Mouse (Mus musculus) heart, postnatal 36 days (tissue): ENCODE data around the gene Mettl7b. TPM values are rescaled to one million over a fixed set of nuclear protein-coding genes. Genes with fewer than 3 reads are reported as not detected.
A peak's percentile ranks its signal among the peaks of the same experiment; 100 is the strongest.

Experiments used
- DNase-seq, 2 experiments: peaks; one replicate each; pipeline ENCODE4 v3.0.0; 2021 to 2022
- intact Hi-C: fragments of 180-260 bp; cut with DNase I; formaldehyde crosslinking; loops from one replicate; pipeline ENCODE4 v1.15.1; 2025
- total RNA-seq, 2 experiments: library from RNA; stranded (reverse); gene quantifications; 2 replicates each; pipeline ENCODE4 v1.2.3; 2021

Gene Mettl7b
- total RNA-seq, 2 experiments from 2014 or later, result not detected

DNA sequence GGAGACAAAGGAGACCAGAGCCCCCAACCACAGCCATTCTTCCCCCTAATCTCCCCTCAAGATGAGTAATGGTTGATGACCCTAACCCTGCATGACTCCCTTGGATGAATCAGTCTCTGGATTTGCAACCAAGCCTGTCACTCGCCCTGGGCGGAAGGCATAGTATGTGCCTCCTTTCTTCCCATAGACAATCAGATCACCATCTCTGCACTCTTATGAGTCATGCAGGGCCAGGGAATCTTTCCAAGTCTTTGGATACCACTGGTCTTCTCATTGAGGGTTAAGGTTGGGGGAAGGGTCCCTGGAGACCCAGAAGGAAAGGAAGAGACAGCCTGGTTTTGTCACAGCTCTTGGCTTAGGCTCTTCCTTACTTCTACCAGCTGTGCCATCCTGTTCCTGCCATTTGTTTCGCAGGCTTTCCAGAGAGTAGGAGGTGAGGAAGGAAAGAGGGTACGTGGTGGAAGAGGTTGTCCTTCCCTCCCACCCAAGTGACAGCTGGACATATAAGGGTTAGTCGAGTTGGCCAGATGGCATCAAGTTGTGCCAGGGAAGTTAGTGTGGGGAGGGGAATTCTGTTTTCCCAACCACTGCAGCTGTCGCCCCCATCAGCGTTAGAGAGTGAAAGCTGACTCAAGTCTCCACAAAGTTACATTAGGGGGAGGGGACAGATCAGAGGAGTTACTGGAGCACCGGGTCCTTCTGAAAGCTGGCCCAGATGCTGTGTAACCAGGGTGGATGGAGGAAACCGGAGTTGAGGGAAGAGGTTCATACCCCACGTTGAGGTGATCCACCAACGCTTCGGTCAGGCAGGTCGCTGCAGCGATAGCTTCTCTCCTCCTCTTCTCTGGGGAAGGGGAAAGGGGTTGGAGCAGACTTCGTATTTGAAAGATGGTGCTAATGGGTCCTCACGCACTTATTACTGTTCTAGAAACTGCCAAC is 38.6 kb downstream of the Mettl7b start:
- no peak for DNase-seq
- intact Hi-C loops, result no loop called here

- intact Hi-C loops, result no loop called here
Observed at GRCm38 (mm10) chr10:128921251-128921650, 39.5 kb downstream of the Mettl7b start.

DNA sequence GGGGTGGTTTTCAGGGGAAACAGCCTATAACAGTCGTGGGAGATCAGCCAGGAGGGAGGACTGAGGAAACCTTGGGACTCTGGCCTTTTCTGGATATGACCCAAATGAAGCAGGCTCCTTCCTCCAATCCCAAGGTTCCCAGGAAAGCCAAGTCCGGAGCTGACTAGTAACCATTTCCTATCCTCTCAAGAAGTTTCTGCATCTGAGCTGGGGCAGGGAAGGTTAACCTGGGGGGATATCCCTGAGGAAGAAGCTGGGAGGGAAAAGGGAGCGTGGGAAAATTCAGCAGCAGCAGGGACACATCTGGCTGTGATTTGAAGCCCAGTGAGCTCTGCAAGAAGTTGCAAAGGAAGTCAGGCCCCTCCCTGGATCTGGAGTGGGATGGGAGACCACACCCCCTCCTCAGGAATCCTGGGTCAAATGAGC is 40.0 kb downstream of the Mettl7b start:
- intact Hi-C loops, result no loop called here
- DNase-seq, result peak in 1 of 2 experiments; percentile 44

More at GRCm38 (mm10) chr10:128921251-128921650, 39.5 kb downstream of the Mettl7b start:
- no peak for DNase-seq

DNA sequence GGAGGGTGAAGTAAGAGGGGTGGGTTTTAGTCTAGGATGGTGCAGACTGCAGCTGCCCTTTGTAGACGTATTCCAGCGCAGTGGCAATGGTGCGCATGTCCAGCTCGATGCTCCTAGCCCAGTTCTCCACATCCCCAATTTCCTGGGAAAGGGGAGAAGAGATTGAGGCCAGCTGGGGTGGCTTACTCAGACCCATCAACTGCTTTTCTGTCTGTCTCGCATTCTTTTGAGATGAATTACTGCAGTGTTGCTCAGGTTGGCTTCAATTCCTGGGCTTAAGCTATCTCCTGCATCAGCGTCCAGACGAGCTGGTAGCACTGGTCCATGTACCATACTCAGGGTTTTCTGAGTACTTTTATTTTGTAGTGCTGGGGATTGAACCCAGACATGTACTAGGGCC is 40.8 kb downstream of the Mettl7b start:
- intact Hi-C loops, result loop anchor here (5.0 kb wide), 1 partner anchor 57 kb away; no protein-coding TSS in a partner anchor
- DNase-seq, result no peak

- peak in 1 of 2 experiments; percentile 41 for DNase-seq
- intact Hi-C loops, result loop anchor here (5.0 kb wide), 1 partner anchor 58 kb away; no protein-coding TSS in a partner anchor
Observed at GRCm38 (mm10) chr10:128919203-128919631, 41.6 kb downstream of the Mettl7b start.

- intact Hi-C loops, result loop anchor here (5.0 kb wide), 1 partner anchor 59 kb away; no protein-coding TSS in a partner anchor
- DNase-seq, result peak; percentile 46 to 51
Observed at GRCm38 (mm10) chr10:128918246-128918645, 42.5 kb downstream of the Mettl7b start.

GRCm38 (mm10) chr10:128917400-128917799 is 43.4 kb downstream of the Mettl7b start:
- intact Hi-C loops, result loop anchor here (5.0 kb wide), 1 partner anchor 60 kb away; no protein-coding TSS in a partner anchor
- DNase-seq, result no peak

- intact Hi-C loops, result loop anchor here (5.0 kb wide), 1 partner anchor 61 kb away; no protein-coding TSS in a partner anchor
Observed at GRCm38 (mm10) chr10:128916665-128917064, 44.1 kb downstream of the Mettl7b start.

DNA sequence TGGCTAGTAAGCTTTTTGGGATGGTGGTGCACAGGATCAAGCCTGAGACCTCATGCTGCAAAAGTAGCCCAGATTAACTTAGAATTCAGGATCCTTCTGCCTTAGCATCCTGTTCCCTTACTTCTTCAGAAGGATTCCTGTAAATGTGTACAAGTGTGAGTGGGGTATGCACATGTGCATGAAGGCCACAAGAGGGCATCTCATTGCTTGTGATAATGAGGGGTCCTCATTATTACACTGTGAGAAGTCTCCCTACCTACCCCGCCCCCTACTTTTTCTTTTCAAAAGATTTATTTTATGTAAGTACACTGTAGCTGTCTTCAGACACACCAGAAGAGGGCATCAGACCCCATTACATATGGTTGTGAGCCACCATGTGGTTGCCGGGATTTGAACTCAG is 45.2 kb downstream of the Mettl7b start:
- intact Hi-C loops, result loop anchor here (5.0 kb wide), 1 partner anchor 62 kb away; no protein-coding TSS in a partner anchor

More at GRCm38 (mm10) chr10:128916665-128917064, 44.1 kb downstream of the Mettl7b start:
- DNase-seq, result no peak

GRCm38 (mm10) chr10:128913696-128914095 is 47.1 kb downstream of the Mettl7b start:
- intact Hi-C loops, result loop anchor here (2.0 kb wide), 1 partner anchor 31 kb away; no protein-coding TSS in a partner anchor
- no peak for DNase-seq

More for the DNA sequence above, 45.2 kb downstream of the Mettl7b start:
- DNase-seq, result no peak

DNA sequence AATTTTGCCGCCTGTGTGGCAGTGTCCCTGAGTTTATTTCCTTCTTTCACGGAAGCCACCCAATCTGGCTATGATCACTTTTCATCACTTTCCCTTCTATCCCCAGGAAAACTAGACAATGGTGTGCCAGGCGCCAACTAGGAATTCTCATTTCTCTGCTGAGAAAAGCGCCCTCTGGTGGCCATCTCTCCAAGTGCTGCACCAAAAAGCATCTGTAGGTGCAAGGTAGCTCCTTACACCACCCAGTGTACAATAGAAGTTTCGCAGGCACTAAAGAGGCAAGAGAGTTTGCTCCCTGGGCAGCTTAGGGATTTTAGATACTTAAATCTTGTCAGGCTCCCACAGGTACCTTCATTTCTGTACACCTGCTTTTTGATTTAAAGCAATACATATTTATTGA is 47.6 kb downstream of the Mettl7b start:
- DNase-seq, result peak; percentile 86 to 92
- intact Hi-C loops, result loop anchor here (2.0 kb wide), 1 partner anchor 32 kb away; no protein-coding TSS in a partner anchor

DNA sequence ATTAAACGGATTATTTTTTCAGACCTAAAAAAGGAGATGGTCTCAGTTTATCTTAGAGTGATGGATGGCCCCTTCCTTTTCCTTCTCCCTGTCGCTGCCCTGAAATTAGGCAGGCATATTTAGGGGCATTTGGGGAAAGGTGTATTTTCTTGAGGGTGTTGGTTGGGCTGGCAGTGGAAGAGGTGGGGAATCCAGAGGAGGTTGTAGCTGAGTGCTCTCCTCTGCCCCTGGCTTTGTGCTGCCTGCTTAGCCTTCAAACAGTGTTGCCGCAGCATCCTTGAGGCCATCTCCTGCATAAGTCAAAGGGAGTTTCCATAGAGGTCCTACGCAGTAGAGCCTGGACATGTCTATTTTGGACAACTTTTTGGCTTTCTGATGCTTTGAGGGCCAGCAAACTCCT is 48.0 kb downstream of the Mettl7b start:
- intact Hi-C loops, result loop anchor here (2.0 kb wide), 1 partner anchor 32 kb away; no protein-coding TSS in a partner anchor
- no peak for DNase-seq

DNA sequence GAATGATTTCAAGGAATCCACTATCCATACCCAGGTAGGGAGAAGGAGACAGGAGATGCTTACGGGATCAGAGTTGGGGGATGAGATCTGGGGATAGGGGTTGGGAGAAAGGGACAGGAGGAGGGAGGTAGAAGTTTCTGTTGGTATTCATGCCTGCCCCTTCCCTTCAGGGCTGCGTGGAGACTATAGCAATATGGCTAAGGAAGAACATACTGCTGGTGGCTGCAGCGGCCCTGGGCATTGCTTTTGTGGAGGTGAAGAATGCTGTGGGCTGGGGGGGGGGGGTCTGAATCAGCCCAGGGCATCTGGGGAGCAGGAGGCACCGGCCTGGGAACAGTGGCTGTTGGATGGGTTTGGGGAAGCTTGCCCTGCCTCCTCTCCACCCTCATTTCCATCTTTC is 48.5 kb downstream of the Mettl7b start:
- intact Hi-C loops, result loop anchor here (2.0 kb wide), 1 partner anchor 33 kb away; no protein-coding TSS in a partner anchor
- DNase-seq, result no peak

- no peak for DNase-seq
- intact Hi-C loops, result no loop called here
Observed at GRCm38 (mm10) chr10:128911430-128911829, 49.4 kb downstream of the Mettl7b start.

DNA sequence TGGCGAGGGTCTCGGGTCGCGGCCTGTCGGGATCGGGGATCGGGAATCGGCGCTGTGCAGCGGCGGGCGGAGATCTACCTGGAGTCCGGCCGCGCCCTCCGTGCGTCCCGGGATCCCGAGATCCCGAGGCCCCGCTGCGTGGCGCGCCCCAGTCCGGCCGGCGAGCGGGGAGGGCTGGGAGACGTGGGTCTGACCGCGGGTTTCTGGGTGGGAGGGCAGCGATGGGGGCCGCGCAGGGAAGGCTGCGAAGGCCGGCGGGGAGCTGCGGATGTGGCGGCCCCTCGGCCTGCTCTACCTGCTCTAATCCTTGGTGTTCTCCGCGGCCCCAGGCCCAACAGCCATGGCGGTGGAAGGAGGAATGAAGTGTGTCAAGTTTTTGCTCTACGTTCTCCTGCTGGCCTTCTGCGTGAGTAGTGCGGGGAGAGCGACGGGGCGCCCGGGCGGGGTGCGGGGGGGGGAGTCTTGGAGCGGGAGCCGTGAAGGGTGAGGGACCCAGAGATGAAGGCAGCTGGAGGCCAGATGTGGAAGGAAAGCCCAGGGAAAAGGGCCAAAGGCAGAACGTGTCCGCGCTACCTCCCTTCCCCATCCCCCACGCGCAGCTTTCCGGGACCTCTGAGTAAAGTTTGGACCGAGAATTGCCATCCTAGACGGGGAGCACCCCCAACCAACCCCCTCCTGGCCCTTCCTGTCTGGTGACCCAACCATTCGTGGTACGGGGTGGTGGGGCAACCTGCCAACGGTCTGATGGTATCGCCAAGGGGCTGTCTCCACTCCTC is 50.5 kb downstream of the Mettl7b start:
- peak; percentile 51 to 69 for DNase-seq
- intact Hi-C loops, result no loop called here

DNA sequence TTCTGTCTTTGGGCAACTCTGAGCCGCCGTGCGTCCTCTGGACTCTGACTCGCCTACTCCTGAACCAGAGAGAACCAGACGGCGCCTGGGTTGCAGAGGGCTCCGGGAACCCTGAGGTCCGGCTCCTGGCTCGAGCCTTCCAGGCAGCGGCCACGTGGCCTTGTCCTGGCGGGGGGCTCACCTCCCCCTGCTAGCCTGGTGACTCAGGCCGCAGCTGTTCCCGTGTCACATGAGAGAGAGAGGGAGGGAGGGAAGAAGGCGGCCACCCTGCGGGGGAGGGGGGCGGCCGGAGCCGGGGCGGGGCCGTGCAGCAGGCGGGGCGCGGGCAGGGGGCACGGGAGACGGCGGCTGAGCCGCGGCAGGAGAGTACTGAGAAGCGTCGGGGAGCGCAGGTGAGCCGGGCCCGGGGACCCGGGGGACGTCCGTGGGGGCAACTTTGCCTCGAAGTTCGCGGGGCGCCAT is 51.2 kb downstream of the Mettl7b start:
- intact Hi-C loops, result no loop called here

DNA sequence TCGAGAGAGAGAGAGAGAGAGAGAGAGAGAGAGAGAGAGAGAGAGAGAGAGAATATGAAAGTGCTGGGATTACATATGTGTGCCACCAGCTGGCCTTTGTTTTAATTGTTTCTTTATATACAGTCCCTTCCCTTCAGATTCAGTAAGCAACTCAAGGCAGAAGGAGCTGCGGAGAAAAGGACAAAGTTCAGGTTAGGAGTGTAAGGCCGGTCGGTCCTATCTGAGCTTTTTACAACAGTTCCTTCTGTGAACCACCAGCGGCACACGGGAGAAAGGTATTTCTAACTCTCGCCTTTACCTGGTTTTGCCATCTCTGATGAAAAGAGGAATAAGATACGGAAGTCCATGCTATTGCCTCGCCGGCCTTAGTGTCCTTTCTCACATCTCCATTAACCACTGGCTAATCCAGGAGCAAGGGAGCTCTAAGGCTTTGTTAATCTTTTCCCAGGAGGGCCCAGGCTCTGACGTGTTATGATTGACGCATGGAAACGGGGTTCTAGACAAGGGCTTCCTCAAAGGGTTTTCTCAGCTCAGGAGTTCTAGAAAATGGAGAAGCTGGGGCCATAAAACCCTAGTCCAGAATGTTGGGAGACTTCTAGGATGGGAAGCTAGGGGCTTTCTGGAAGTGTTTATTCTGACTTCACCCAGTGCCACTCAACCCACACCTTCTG is 51.9 kb downstream of the Mettl7b start:
- DNase-seq, result no peak
- intact Hi-C loops, result no loop called here

More for the DNA sequence above, 51.2 kb downstream of the Mettl7b start:
- peak; percentile 77 to 83 for DNase-seq
